Mouse (Mus musculus) cortical plate, adult 2 months (tissue): ENCODE results near the gene Adcy1.

Experiments used
- CTCF ChIP-seq: fragments of 200-500 bp; IDR thresholded peaks from 2 replicates; pipeline ENCODE4 v1.5.1; 2011; ENCODE audit warnings: mild to moderate bottlenecking, control low read depth, low read length; ENCODE audit not compliant: insufficient read depth; ENCODE audit errors: extremely low read depth
- POLR2A ChIP-seq: fragments of 200-500 bp; IDR thresholded peaks from 2 replicates; pipeline ENCODE4 v1.6.1; 2011; ENCODE audit warnings: mild to moderate bottlenecking, low read length, control low read depth; ENCODE audit not compliant: insufficient read depth; ENCODE audit errors: extremely low read depth

DNA sequence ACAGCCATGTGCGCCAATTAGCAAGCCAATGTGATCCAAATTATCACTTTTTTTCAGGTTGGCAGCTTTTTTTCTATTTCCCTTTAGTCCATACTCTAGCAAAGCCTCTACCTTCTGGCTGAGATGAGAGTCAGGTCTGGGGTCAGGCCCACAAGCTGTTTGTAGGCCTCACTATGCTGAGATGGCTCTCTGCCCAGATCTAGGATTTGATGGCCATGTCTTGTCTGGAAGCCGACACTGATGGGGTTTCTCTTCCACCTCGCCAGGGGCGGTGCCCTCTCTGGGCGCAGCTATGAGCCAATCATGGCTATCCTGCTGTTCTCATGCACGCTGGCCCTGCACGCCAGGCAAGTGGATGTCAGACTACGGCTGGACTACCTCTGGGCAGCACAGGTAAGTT is 87.2 kb downstream of the Adcy1 start:
- TF ChIP-seq CTCF (no peak), POLR2A (no peak)
